Mouse (Mus musculus) fibroblast of lung, adult 2 months (primary cell): Measurements from ENCODE around the gene Olfr1170.

Experiments used
- DNase-seq: peaks from one replicate; pipeline ENCODE4 v3.0.0-alpha.2; 2011; ENCODE audit warnings: low read depth

The Olfr1170 gene

DNA sequence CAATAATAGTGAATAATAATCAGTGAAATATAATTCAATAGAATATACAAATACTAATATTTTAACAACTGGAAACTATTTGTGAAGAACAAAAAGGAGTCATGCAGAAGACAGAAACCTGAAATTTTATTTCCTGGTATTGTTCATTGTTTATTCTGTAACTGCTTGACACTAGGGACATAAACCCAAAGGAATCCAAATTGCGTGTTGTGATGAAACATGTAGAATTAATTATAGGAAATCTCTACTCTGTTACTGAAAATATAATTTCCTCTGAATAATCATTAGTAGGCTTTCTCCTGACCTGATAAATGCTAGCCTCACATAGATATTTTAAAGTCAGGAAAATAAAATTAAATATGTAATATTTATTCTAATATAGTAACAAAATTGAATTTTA, at the start of gene Olfr1170:
TSS of gene Olfr1170 (minus strand) at position 101 of the 400 bp plus-strand sequence.
- no peak for DNase-seq

DNA sequence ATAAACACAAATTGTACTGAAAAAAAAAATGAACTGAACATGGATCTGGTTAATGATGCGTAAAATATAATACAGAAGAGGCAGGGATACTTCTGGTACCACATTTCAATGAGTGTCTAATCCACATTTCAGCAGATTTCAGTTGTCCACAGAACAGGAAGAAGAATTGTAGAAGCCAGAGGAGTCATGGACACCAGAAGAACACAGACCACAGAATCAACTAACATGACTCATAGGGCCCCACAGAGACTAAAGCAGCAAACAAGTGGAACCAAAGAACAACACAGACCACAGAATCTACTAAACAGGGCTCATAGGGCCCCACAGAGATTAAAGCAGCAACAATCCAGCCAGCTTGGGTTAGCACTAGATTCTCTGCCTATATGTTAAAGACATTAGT, 7.3 kb downstream of the Olfr1170 start:
- no peak for DNase-seq

DNA sequence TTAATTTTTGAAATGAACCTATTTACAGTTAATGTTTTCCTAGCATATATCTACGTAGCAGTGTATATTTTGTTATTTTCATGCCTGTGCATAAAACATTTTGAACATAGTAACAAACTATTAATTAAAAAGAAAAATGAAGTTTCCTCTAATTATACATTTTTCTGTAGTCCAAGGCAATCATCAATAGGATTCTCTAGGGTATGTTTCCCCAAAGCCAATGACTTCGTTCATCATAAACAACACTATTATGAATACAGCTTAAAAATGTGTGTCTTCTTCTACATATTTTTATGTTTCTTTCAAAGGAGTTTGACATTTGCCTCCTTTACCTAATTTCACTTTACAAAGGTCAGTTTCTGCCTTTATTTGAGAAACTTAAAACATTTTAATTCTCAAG, 46.6 kb downstream of the Olfr1170 start, which contains the start of gene Olfr1168:
TSS of gene Olfr1168 (plus strand) at position 301 of the 400 bp plus-strand sequence.
- DNase-seq, result no peak
